Mouse (Mus musculus): ENCODE measurements around the gene Coil. TPM values are rescaled to one million over a fixed set of nuclear protein-coding genes. Genes with fewer than 3 reads are reported as not detected.

The Coil gene
- total and polyA plus RNA-seq, 2 experiments, result 2.7 TPM

DNA sequence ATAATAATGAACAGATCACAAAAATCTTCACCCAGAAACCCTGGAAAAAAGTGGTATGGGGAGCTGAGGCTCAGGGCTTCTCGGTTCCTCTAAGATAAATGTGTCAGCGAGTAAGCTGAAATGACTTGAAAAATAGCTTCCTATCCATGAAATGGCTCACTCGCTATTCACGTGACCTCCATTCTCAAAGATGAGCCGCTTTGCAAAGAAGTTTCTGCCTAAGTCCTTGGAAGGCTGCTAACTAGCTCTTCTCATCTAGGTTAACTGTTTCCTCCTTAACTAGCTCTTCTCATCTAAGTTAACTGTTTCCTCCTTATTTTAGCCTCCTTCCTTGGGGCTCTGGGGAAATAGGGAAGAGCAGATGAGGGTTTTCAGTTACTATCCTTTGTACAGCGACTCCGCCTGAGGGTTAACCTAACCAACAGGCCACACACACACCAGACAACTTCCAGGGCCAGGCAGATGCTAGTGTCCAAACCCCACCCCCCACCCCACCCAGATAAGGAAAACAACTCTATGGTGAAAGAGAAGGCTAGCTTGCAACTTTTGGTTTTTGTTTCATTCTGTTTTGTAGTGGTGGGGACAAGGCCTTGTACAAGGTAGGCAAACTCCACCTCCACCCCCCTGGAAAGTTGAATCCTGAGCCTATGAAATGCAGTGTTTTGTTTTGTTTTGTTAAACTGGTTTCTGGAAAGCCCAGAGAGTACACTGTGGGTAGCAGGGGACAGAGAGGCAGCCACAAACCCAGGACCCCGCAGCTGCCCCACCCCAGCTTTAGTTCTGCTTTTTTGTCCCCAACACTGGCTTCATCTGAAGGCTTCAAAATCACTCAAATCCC is 20.0 kb upstream of the Coil start:
- no peak for DNase-seq (ENCODE audit: extremely low read depth, low read depth, low spot score)
- H3K36me3 ChIP-seq (ENCODE audit: control insufficient read depth, insufficient read depth, low read length), result peaks cover 5% of the 10 kb centered on the region
- WGBS, result 84% methylated on average over 8 of the region's 8 CpGs
- no peaks in the 10 kb centered on the region for H3K27me3 ChIP-seq (ENCODE audit: control insufficient read depth, insufficient read depth, low read length)
- H3K27ac ChIP-seq (replicated peaks; ENCODE audit: insufficient read depth, low read depth, low read length), result no peak overlapping the region
- H3K9ac ChIP-seq (ENCODE audit: low read depth, low read length), result no peak overlapping the region
- TF ChIP-seq CTCF (IDR thresholded peaks at IDR 0.05; ENCODE audit: low read depth, low read length) (no peak), POLR2A (IDR thresholded peaks at IDR 0.05; ENCODE audit: extremely low read depth, insufficient read depth, low read length) (no peak)
- no peaks in the 10 kb centered on the region; the same call in 1 of the 2 replicates for H3K79me2 ChIP-seq (ENCODE audit: control insufficient read depth, insufficient read depth, low read length)
- H3K4me1 ChIP-seq (ENCODE audit: control insufficient read depth, insufficient read depth, low read length), result no peaks in the 10 kb centered on the region
- H3K4me3 ChIP-seq (ENCODE audit: insufficient read depth, low read depth, low read length), result no peak overlapping the region

DNA sequence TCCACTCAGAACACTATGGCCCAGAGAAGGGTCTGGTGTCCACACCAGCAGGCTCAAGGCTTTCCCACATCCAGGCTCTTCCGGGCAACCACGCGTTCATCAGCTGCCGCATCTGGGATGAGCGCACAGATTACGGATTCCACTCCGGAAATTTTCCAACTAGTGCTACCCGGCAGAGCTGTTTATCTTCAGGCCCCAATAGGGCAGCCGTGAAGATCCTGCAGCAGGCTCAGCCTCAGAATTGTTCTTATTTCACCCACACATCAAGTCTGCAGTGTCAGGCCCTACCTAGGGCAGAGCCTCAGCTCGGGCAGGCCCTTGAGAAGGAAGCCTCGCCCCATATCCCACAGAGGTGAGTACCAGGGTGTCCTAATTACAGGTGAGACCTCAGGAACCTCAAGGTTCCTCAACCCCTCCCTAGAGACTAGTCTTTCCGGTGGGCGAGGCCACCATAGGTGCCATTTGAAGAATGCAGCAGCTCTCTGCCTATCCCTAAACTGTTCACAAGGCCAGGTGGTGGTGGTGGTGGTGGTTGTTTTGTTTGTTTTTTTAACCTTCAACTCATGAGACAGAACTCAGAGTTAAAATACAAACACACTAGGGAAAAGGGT is 19.3 kb upstream of the Coil start:
- H3K4me1 ChIP-seq (ENCODE audit: control insufficient read depth, insufficient read depth, low read length), result no peaks in the 10 kb centered on the region
- no peak overlapping the region for H3K27ac ChIP-seq (replicated peaks; ENCODE audit: insufficient read depth, low read depth, low read length)
- H3K4me3 ChIP-seq (ENCODE audit: insufficient read depth, low read depth, low read length), result no peak overlapping the region
- no peaks in the 10 kb centered on the region for H3K27me3 ChIP-seq (ENCODE audit: control insufficient read depth, insufficient read depth, low read length)
- WGBS, result 90% methylated on average over 13 of the region's 13 CpGs
- no peaks in the 10 kb centered on the region; the same call in 1 of the 2 replicates for H3K79me2 ChIP-seq (ENCODE audit: control insufficient read depth, insufficient read depth, low read length)
- no peak overlapping the region for H3K9ac ChIP-seq (ENCODE audit: low read depth, low read length)
- DNase-seq (ENCODE audit: extremely low read depth, low read depth, low spot score), result no peak
- TF ChIP-seq CTCF (IDR thresholded peaks at IDR 0.05; ENCODE audit: low read depth, low read length), result no peak
- no peak for TF ChIP-seq POLR2A (IDR thresholded peaks at IDR 0.05; ENCODE audit: extremely low read depth, insufficient read depth, low read length)
- peaks cover 5% of the 10 kb centered on the region for H3K36me3 ChIP-seq (ENCODE audit: control insufficient read depth, insufficient read depth, low read length)

DNA sequence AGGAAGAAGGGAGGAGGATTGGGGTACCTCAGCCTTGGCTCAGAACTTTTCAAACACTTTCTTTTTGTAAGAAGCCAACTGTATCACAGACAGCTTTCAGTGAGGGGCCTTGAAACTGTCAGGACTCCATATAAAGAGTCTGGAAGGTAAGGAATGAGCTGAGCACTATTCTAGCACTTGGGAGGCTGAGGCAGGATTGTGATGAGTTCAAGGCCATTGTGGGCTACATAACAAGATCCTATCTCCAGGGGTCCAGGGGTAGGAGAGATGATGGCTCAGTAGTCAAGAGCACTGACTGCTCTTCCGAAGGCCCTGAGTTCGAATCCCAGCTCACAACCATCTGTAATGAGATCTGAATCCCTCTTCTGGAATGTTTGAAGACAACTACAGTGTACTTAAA is 18.5 kb upstream of the Coil start:
- Histone ChIP-seq H3K27ac (replicated peaks; ENCODE audit: insufficient read depth, low read depth, low read length) (no peak overlapping the region), H3K9ac (ENCODE audit: low read depth, low read length) (no peak overlapping the region), H3K36me3 (ENCODE audit: control insufficient read depth, insufficient read depth, low read length) (peaks cover 4% of the 10 kb centered on the region), H3K4me3 (ENCODE audit: insufficient read depth, low read depth, low read length) (no peak overlapping the region), H3K79me2 (ENCODE audit: control insufficient read depth, insufficient read depth, low read length) (no peaks in the 10 kb centered on the region; the same call in 1 of the 2 replicates), H3K27me3 (ENCODE audit: control insufficient read depth, insufficient read depth, low read length) (no peaks in the 10 kb centered on the region), H3K4me1 (ENCODE audit: control insufficient read depth, insufficient read depth, low read length) (no peaks in the 10 kb centered on the region)
- DNase-seq (ENCODE audit: extremely low read depth, low read depth, low spot score), result no peak
- WGBS, result 98% methylated on average over 2 of the region's 2 CpGs
- TF ChIP-seq POLR2A (IDR thresholded peaks at IDR 0.05; ENCODE audit: extremely low read depth, insufficient read depth, low read length), result no peak
- no peak for TF ChIP-seq CTCF (IDR thresholded peaks at IDR 0.05; ENCODE audit: low read depth, low read length)

DNA sequence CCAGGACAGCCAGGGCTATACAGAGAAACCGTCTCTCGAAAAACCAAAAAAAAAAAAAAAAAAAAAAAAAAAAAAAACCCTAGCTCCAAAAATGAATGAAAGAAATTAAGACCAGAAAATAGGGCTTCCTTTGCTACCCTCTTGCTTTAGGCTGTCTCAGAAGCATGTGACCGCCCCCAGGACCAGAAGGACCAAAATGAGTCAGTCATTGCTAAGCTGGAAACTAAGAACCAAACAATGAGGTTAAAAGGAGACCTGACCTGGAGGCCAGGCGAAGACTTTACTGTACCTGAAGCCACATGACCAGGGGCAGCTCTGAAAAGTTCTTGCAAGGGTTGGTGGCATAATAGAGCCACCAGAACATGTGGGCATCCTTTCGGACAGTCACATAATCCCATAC is 17.9 kb upstream of the Coil start:
- no peak overlapping the region for H3K4me3 ChIP-seq (ENCODE audit: insufficient read depth, low read depth, low read length)
- H3K36me3 ChIP-seq (ENCODE audit: control insufficient read depth, insufficient read depth, low read length), result peaks cover 4% of the 10 kb centered on the region
- 97% methylated on average over 5 of the region's 5 CpGs for WGBS
- no peak for DNase-seq (ENCODE audit: extremely low read depth, low read depth, low spot score)
- no peaks in the 10 kb centered on the region; the same call in 1 of the 2 replicates for H3K79me2 ChIP-seq (ENCODE audit: control insufficient read depth, insufficient read depth, low read length)
- no peak overlapping the region for H3K27ac ChIP-seq (replicated peaks; ENCODE audit: insufficient read depth, low read depth, low read length)
- H3K9ac ChIP-seq (ENCODE audit: low read depth, low read length), result no peak overlapping the region
- H3K4me1 ChIP-seq (ENCODE audit: control insufficient read depth, insufficient read depth, low read length), result no peaks in the 10 kb centered on the region
- H3K27me3 ChIP-seq (ENCODE audit: control insufficient read depth, insufficient read depth, low read length), result no peaks in the 10 kb centered on the region
- TF ChIP-seq CTCF (IDR thresholded peaks at IDR 0.05; ENCODE audit: low read depth, low read length) (no peak), POLR2A (IDR thresholded peaks at IDR 0.05; ENCODE audit: extremely low read depth, insufficient read depth, low read length) (no peak)

DNA sequence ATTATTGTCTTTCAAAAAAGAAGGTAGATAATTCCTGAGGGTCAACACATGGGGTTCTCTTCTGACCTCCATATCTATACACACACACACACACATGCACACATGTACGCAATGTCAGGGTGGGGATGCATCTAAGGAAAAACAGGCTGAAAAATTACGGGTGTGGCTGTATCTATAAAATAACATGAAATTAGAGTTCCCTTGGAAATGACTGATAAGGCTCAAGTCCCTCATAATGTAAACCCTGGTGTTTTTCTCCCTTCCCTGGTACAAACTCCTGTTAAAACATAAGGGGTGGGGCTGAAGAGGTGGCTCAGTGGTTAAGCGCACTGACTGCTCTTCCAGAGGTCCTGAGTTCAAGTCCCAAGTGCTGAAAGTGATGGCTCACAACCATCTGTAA is 16.5 kb upstream of the Coil start:
- no peak overlapping the region for H3K4me3 ChIP-seq (ENCODE audit: insufficient read depth, low read depth, low read length)
- H3K79me2 ChIP-seq (ENCODE audit: control insufficient read depth, insufficient read depth, low read length), result no peaks in the 10 kb centered on the region; the same call in 1 of the 2 replicates
- no peaks in the 10 kb centered on the region for H3K27me3 ChIP-seq (ENCODE audit: control insufficient read depth, insufficient read depth, low read length)
- DNase-seq (ENCODE audit: extremely low read depth, low read depth, low spot score), result no peak
- TF ChIP-seq CTCF (IDR thresholded peaks at IDR 0.05; ENCODE audit: low read depth, low read length), result no peak
- no peak for TF ChIP-seq POLR2A (IDR thresholded peaks at IDR 0.05; ENCODE audit: extremely low read depth, insufficient read depth, low read length)
- no peak overlapping the region for H3K9ac ChIP-seq (ENCODE audit: low read depth, low read length)
- H3K36me3 ChIP-seq (ENCODE audit: control insufficient read depth, insufficient read depth, low read length), result peaks cover 4% of the 10 kb centered on the region
- H3K27ac ChIP-seq (replicated peaks; ENCODE audit: insufficient read depth, low read depth, low read length), result no peak overlapping the region
- WGBS, result 97% methylated on average over 3 of the region's 3 CpGs
- H3K4me1 ChIP-seq (ENCODE audit: control insufficient read depth, insufficient read depth, low read length), result no peaks in the 10 kb centered on the region
